Mouse (Mus musculus) thymus, postnatal 0 days (tissue): ENCODE results near the gene Miga1. TPM values are rescaled to one million over a fixed set of nuclear protein-coding genes. Genes with fewer than 3 reads are reported as not detected.

ENCODE experiments used
- DNase-seq: peaks from one replicate; pipeline ENCODE4 v3.0.0-alpha.2; 2015; ENCODE audit warnings: low spot score
- polyA plus RNA-seq: library from polyadenylated mRNA; unstranded; fragments of >200 nt; fragmentation: Nextera tagmentation; extraction: Ambion mirVana; gene quantifications from 2 replicates; pipeline ENCODE4 v1.2.1, GENCODE M21; 2015

Gene Miga1
- polyA plus RNA-seq, 1 experiment from 2014 or later: 14.4 TPM

GRCm38 (mm10) chr3:152247708-152248107 is 92.5 kb downstream of the Miga1 start:
- DNase-seq: no peak

- DNase-seq: no peak
Measured at GRCm38 (mm10) chr3:152245273-152245910, 94.8 kb downstream of the Miga1 start.

- DNase-seq: no peak
Measured at GRCm38 (mm10) chr3:152243304-152243703, 96.9 kb downstream of the Miga1 start.

GRCm38 (mm10) chr3:152241098-152241497 is 99.1 kb downstream of the Miga1 start:
- DNase-seq: no peak

- no peak for DNase-seq
Measured at GRCm38 (mm10) chr3:152239592-152239991, 100.6 kb downstream of the Miga1 start.

- peak; percentile 21 for DNase-seq
Measured at GRCm38 (mm10) chr3:152238836-152239235, 101.4 kb downstream of the Miga1 start.

- no peak for DNase-seq
Measured at GRCm38 (mm10) chr3:152235805-152236204, 104.4 kb downstream of the Miga1 start.

- no peak for DNase-seq
Measured at GRCm38 (mm10) chr3:152235238-152235637, 105.0 kb downstream of the Miga1 start.

- no peak for DNase-seq
Measured at GRCm38 (mm10) chr3:152231333-152232100, 108.7 kb downstream of the Miga1 start.

GRCm38 (mm10) chr3:152229271-152229670 is 110.9 kb downstream of the Miga1 start:
- DNase-seq: no peak

GRCm38 (mm10) chr3:152228843-152229242 is 111.4 kb downstream of the Miga1 start:
- DNase-seq: no peak

- no peak for DNase-seq
Measured at GRCm38 (mm10) chr3:152225906-152226305, 114.3 kb downstream of the Miga1 start.

- no peak for DNase-seq
Measured at GRCm38 (mm10) chr3:152224918-152225317, 115.3 kb downstream of the Miga1 start.

Other genes with a start within 250 kb of the Miga1 start
- 1.1 and 1.4 TPM in 2 replicates for gene Gipc2, start 174.2 kb downstream of the Miga1 start, polyA plus RNA-seq
- 35.3 and 37.0 TPM in 2 replicates for gene Dnajb4, start 130.1 kb downstream of the Miga1 start, polyA plus RNA-seq
- gene Fubp1, start 130.0 kb downstream of the Miga1 start, polyA plus RNA-seq: 234 and 249 TPM in 2 replicates
- gene Nexn, start 74.1 kb downstream of the Miga1 start, polyA plus RNA-seq: 0.59 and 1.2 TPM in 2 replicates
- 30.4 and 35.4 TPM in 2 replicates for gene Usp33, start 6.1 kb upstream of the Miga1 start, polyA plus RNA-seq
- 41.7 and 44.6 TPM in 2 replicates for gene Zzz3, start 55.1 kb upstream of the Miga1 start, polyA plus RNA-seq